Mouse (Mus musculus) kidney, postnatal 0 days (tissue): Measurements from ENCODE around the gene Acad10. TPM values are rescaled to one million over a fixed set of nuclear protein-coding genes. Genes with fewer than 3 reads are reported as not detected.

Experiments
- ATAC-seq: fragments of 200-750 bp; cut with Nextera tagmentation; replicated peaks from 2 replicates; pipeline ENCODE4 v1.8.0; 2017; ENCODE audit warnings: low read depth, moderate number of reproducible peaks, moderate TSS enrichment, moderate library complexity; ENCODE audit not compliant: low FRiP score
- DNase-seq: peaks from one replicate; pipeline ENCODE4 v3.0.0-alpha.2; 2016; ENCODE audit warnings: low spot score
- H3K27ac ChIP-seq: fragments of 300-500 bp; sonication (generic); 2 replicates; pipeline ENCODE4 v1.5.1; 2014; ENCODE audit warnings: mild to moderate bottlenecking
- H3K27me3 ChIP-seq: fragments of 300-500 bp; sonication (generic); 2 replicates; pipeline ENCODE4 v1.6.1; 2014; ENCODE audit warnings: low read length, mixed read lengths; ENCODE audit not compliant: insufficient read depth
- H3K36me3 ChIP-seq: fragments of 300-500 bp; sonication (generic); 2 replicates; pipeline ENCODE4 v1.6.1; 2014; ENCODE audit warnings: low read length, mixed read lengths; ENCODE audit not compliant: insufficient read depth
- H3K4me1 ChIP-seq: fragments of 300-500 bp; sonication (generic); replicated peaks from 2 replicates; pipeline ENCODE4 v1.6.1; 2014; ENCODE audit warnings: antibody characterized with exemption, low read length, mixed read lengths; ENCODE audit not compliant: insufficient read depth
- H3K4me2 ChIP-seq: fragments of 300-500 bp; sonication (generic); 2 replicates; pipeline ENCODE4 v1.6.1; 2014; ENCODE audit warnings: mild to moderate bottlenecking, low read length, moderate library complexity, mixed read lengths
- H3K4me3 ChIP-seq: fragments of 300-500 bp; sonication (generic); replicated peaks from 2 replicates; pipeline ENCODE4 v1.5.1; 2014; ENCODE audit warnings: low read depth, low read length
- H3K9ac ChIP-seq: fragments of 300-500 bp; sonication (generic); 2 replicates; pipeline ENCODE4 v1.6.1; 2014; ENCODE audit warnings: low read depth, low read length
- H3K9me3 ChIP-seq: fragments of 300-500 bp; sonication (generic); replicated peaks from 2 replicates; pipeline ENCODE4 v1.6.1; 2016; ENCODE audit warnings: low read length, inconsistent platforms, mixed read lengths
- CTCF ChIP-seq: IDR thresholded peaks from 2 replicates; pipeline ENCODE4 v1.5.1; 2016; ENCODE audit warnings: antibody characterized with exemption, low read depth, mild to moderate bottlenecking, moderate library complexity
- WGBS: fragments of 180-500 bp; shearing (Covaris S2); extraction: QIAGEN DNeasy Blood & Tissue Kit; methylation state at CpG from one replicate; pipeline ENCODE4 v1.1.7; 2014; 5-methylcytosine and 5-hydroxymethylcytosine counted together
- polyA plus RNA-seq: library from polyadenylated mRNA; unstranded; fragments of >200 nt; fragmentation: Nextera tagmentation; extraction: Ambion mirVana; gene quantifications from 2 replicates; pipeline ENCODE4 v1.2.1, GENCODE M21; 2015

Gene Acad10
- polyA plus RNA-seq, 1 experiment from 2014 or later = 7.6 TPM

DNA sequence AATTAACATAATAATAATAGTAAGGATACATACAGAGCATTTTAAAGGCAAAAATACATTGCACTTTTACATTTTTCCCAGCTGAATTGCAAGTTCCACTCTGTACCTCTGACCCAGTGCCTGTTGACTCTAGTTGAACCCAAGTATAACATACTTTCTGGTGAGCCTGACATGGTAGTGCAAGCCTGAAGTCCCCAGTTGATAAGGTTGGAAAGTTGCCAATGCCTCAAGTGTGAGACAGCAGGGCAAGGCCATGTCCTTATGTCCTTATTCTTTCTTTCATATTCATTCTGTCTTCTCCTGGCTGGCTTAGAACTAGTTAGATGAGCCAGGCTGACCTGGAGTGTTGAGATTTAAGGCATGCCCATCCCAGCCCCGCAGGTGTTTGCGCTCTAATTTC, 21.9 kb upstream of the Acad10 start:
- Histone ChIP-seq H3K27ac (no peak overlapping the region), H3K4me1 (no peaks in the 10 kb centered on the region), H3K4me3 (no peak overlapping the region), H3K9ac (no peak overlapping the region), H3K36me3 (peaks cover 69% of the 10 kb centered on the region), H3K9me3 (no peaks in the 10 kb centered on the region), H3K27me3 (no peaks in the 10 kb centered on the region), H3K4me2 (no peak overlapping the region)
- WGBS = 96% methylated on average over 2 of the region's 2 CpGs
- no peak for DNase-seq
- no peak for ATAC-seq
- no peak for TF ChIP-seq CTCF

DNA sequence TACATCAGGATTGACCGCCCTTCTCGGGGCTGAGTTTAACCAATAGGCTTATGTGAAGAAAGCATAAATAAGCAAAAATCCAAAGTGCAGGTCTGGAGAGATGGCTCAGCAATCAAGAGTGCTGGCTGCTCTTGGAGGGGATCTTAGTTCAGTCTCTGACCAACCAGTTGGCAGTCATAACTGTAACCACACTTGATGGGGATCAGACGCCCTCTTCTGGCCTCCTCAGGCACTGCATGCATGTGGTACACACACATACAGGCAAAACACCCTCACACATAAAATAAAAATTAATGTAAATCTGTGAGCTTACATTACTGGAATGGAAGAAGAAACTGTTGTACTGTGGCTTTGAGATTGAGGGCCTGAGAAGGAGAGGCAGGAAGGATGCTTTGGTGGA, 10.1 kb upstream of the Acad10 start:
- H3K27ac ChIP-seq = no peak overlapping the region
- peak; percentile 61 for TF ChIP-seq CTCF
- DNase-seq (no peak), ATAC-seq (no peak)
- H3K9me3 ChIP-seq = no peaks in the 10 kb centered on the region
- H3K27me3 ChIP-seq = no peaks in the 10 kb centered on the region
- H3K4me3 ChIP-seq = no peak overlapping the region
- H3K4me1 ChIP-seq = no peaks in the 10 kb centered on the region
- 79% methylated on average over 3 of the region's 3 CpGs for WGBS
- H3K36me3 ChIP-seq = peaks cover 20% of the 10 kb centered on the region
- no peak overlapping the region for H3K4me2 ChIP-seq
- no peak overlapping the region for H3K9ac ChIP-seq

GRCm38 (mm10) chr5:121668411-121668810, 8.1 kb upstream of the Acad10 start:
- DNase-seq (no peak), ATAC-seq (no peak)
- H3K27ac ChIP-seq = no peak overlapping the region
- H3K9me3 ChIP-seq = no peaks in the 10 kb centered on the region
- TF ChIP-seq CTCF = no peak
- WGBS = 74% methylated on average over 6 of the region's 6 CpGs
- peaks cover 23% of the 10 kb centered on the region for H3K36me3 ChIP-seq
- H3K4me3 ChIP-seq = no peak overlapping the region
- H3K9ac ChIP-seq = no peak overlapping the region
- H3K4me2 ChIP-seq = no peak overlapping the region
- H3K27me3 ChIP-seq = no peaks in the 10 kb centered on the region
- no peaks in the 10 kb centered on the region for H3K4me1 ChIP-seq

- H3K4me2 ChIP-seq = no peak overlapping the region
- peaks cover 22% of the 10 kb centered on the region; the same call in 1 of the 2 replicates for H3K36me3 ChIP-seq
- H3K9ac ChIP-seq = no peak overlapping the region
- peaks cover 1% of the 10 kb centered on the region; the same call in 1 of the 2 replicates for H3K4me1 ChIP-seq
- no peak for TF ChIP-seq CTCF
- H3K27me3 ChIP-seq = no peaks in the 10 kb centered on the region
- DNase-seq = no peak
- no peak for ATAC-seq
- WGBS = 77% methylated on average over 4 of the region's 4 CpGs
- H3K27ac ChIP-seq = no peak overlapping the region
- H3K4me3 ChIP-seq = no peak overlapping the region
- H3K9me3 ChIP-seq = no peaks in the 10 kb centered on the region
Observed at GRCm38 (mm10) chr5:121667067-121667466, 6.8 kb upstream of the Acad10 start.

DNA sequence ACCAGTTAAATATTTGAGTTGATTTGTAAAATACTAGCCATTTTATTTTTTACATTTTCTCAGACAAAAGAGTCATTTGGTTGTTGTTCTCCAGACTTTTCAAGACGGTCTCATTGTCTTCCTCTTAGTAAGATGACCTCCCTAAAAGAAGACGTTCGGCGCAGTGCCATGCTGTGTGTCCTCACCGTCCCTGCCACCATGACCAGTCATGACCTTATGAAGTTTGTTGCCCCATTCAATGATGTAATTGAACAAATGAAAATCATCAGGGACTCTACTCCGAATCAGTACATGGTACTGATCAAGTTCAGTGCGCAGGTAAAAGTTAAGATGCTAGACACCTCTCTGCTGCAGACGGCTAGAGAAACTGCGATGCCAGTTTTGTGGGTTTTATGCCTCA, 4.7 kb upstream of the Acad10 start:
- no peak overlapping the region for H3K9ac ChIP-seq
- no peaks in the 10 kb centered on the region for H3K27me3 ChIP-seq
- ATAC-seq = no peak
- no peak overlapping the region for H3K4me3 ChIP-seq
- no peak for DNase-seq
- peaks cover 18% of the 10 kb centered on the region; the same call in 1 of the 2 replicates for H3K36me3 ChIP-seq
- H3K4me2 ChIP-seq = no peak overlapping the region
- no peaks in the 10 kb centered on the region for H3K9me3 ChIP-seq
- WGBS = 96% methylated on average over 9 of the region's 9 CpGs
- TF ChIP-seq CTCF = no peak
- H3K27ac ChIP-seq = no peak overlapping the region
- peaks cover 11% of the 10 kb centered on the region for H3K4me1 ChIP-seq

DNA sequence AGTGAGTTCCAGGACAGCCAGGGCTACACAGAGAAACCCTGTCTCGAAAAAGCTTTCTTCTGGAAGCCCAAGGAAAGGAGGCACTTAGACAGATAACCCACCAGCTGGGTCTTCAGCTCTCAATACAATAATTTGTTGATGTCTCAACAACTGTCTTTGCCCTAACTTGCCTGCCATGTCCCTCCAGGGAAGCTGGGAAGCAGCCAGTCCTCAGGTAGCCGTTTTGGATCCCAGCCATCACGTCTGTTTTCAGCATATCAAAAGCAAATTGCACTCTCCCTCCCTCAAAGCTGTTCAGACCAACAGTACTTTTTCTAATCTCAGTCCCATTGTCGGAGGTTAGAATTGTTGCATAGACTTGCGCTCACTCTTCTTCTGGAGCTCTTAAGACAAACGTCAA, 3.8 kb upstream of the Acad10 start:
- no peak for ATAC-seq
- WGBS = 90% methylated on average over 6 of the region's 6 CpGs
- H3K9me3 ChIP-seq = no peaks in the 10 kb centered on the region
- H3K27ac ChIP-seq = no peak overlapping the region
- no peaks in the 10 kb centered on the region for H3K27me3 ChIP-seq
- peaks cover 11% of the 10 kb centered on the region for H3K4me1 ChIP-seq
- DNase-seq = no peak
- H3K4me3 ChIP-seq = no peak overlapping the region
- H3K36me3 ChIP-seq = peaks cover 18% of the 10 kb centered on the region; the same call in 1 of the 2 replicates
- no peak for TF ChIP-seq CTCF
- no peak overlapping the region for H3K9ac ChIP-seq
- no peak overlapping the region for H3K4me2 ChIP-seq

- no peak overlapping the region for H3K9ac ChIP-seq
- H3K4me3 ChIP-seq = no peak overlapping the region
- no peak for ATAC-seq
- peaks cover 11% of the 10 kb centered on the region for H3K4me1 ChIP-seq
- no peaks in the 10 kb centered on the region for H3K27me3 ChIP-seq
- peaks cover 18% of the 10 kb centered on the region; the same call in 1 of the 2 replicates for H3K36me3 ChIP-seq
- no peak for DNase-seq
- H3K9me3 ChIP-seq = no peaks in the 10 kb centered on the region
- H3K27ac ChIP-seq = no peak overlapping the region
- no peak for TF ChIP-seq CTCF
- 86% methylated on average over 8 of the region's 8 CpGs for WGBS
- H3K4me2 ChIP-seq = no peak overlapping the region
Observed at GRCm38 (mm10) chr5:121663456-121663855, 3.1 kb upstream of the Acad10 start.
